Mouse (Mus musculus): ENCODE data around the gene D030056L22Rik. TPM values are rescaled to one million over a fixed set of nuclear protein-coding genes. Genes with fewer than 3 reads are reported as not detected.

The D030056L22Rik gene
- total RNA-seq (2023): 14.4 TPM

DNA sequence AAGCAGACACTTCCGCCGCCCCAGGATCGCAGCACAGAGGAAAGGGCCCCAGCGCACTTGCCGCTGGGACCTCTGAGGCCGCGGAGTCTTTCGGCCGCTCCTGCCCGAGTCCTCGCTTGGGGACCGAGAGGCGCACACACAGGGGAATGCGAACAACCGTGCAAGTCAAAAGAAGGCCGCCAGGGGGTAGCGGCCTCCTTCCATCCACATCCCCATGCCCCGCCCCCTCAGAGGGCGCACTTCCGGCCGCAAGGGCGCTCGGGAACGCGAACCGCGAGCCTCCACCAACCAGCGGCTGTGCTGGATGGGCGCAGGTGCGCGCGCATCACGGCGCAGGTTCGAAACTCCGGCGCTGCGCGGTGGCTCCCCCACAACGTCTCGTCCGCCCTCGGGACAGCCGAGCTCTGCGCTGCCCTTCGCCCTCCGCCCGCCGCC lies at the start of gene D030056L22Rik:
Gene D030056L22Rik, plus strand, starts transcription at position 328 of the 435 bp plus-strand sequence.

DNA sequence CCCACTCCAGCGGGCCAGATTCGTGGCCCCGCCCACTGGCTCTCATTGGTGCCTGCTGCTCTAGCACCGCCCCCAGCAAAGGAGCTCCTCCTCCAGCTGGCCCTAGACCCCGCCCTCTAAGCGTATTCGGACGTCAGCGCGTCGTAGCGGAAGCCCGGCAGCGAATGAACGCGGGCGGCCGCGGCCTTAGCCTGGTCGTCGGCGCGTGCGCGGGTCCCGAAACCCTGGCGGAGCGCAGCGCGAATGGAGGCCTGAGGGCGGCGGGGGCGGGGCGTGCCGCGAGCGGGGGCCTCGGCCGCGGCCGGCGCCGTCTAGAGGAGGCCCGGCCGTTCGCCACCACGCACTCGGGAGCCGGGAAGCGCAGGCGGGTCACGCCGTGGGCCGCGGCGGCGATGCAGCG lies 42.4 kb upstream of the D030056L22Rik start, which contains the start of gene Carnmt1:
Gene Carnmt1, plus strand, starts transcription at position 157 of the 400 bp plus-strand sequence.

DNA sequence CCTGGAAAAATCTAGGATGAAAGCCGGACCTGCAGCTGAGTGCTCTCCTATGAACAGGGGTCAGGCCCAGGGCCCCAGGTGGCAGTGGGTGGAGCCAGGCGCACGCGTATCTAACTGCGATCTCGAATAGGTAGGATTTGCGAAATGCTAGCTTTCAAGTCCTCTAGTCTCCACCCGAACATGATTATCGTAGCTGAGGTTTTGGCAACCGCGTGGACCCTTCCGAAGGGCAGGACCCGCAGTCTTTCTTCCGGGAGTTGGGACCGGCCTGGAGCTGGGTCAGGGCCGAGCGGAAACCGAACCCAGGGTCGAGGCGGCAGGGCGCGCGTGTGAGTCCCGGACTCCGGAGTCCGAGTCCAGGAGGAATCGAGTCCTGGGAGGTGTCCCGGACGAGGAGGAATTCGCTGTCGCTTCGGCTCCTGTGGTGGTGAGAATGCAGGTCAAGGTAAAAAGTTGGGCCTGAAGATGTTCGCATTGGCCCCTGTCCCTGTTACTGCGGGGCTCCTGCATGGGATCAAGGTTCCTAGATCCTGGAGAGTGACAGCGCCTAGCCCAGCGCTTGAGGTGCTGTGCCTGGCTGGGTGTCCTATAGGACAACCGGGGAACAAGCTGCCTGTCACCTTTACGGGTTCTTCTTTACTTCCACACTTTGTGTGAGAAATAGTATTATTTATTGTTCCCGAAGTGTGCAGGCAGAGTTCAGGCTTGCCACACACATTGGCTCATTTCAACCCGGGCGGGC lies 36.8 kb downstream of the D030056L22Rik start, which contains the start of gene Trpm6:
Gene Trpm6, plus strand, starts transcription at position 386 of the 742 bp plus-strand sequence.

Other genes with a start within 250 kb of the D030056L22Rik start
- 134 TPM for gene Ostf1, start 81.4 kb upstream of the D030056L22Rik start, total RNA-seq (2023)
- 13.6 TPM for gene Nmrk1, start 81.2 kb upstream of the D030056L22Rik start, total RNA-seq (2023)
- gene Carnmt1, start 42.4 kb upstream of the D030056L22Rik start, total RNA-seq (2023): 14.3 TPM
- gene Trpm6, start 36.8 kb downstream of the D030056L22Rik start, total RNA-seq (2023): not detected

Data from CD8-positive naive resting alpha-beta T cell, adult 57 days (primary cell).